Mouse (Mus musculus) left cerebral cortex, adult 8-10 months (tissue): Measurements from ENCODE around the gene Repin1. TPM values are rescaled to one million over a fixed set of nuclear protein-coding genes. Genes with fewer than 3 reads are reported as not detected.
A peak's percentile ranks its signal among the peaks of the same experiment; 100 is the strongest.

Experiments used
- DNase-seq, 2 experiments: peaks; one replicate each; pipeline ENCODE4 v3.0.0; 2022; ENCODE audit warnings: low spot score in 2 of 2
- total RNA-seq, 4 experiments: library from RNA; stranded (reverse); gene quantifications; 2 replicates each; pipeline ENCODE4 v1.2.4; 2022

Gene Repin1
- total RNA-seq, result 10 to 100 TPM; 62.2 to 67.3 (median 64.6) TPM

DNA sequence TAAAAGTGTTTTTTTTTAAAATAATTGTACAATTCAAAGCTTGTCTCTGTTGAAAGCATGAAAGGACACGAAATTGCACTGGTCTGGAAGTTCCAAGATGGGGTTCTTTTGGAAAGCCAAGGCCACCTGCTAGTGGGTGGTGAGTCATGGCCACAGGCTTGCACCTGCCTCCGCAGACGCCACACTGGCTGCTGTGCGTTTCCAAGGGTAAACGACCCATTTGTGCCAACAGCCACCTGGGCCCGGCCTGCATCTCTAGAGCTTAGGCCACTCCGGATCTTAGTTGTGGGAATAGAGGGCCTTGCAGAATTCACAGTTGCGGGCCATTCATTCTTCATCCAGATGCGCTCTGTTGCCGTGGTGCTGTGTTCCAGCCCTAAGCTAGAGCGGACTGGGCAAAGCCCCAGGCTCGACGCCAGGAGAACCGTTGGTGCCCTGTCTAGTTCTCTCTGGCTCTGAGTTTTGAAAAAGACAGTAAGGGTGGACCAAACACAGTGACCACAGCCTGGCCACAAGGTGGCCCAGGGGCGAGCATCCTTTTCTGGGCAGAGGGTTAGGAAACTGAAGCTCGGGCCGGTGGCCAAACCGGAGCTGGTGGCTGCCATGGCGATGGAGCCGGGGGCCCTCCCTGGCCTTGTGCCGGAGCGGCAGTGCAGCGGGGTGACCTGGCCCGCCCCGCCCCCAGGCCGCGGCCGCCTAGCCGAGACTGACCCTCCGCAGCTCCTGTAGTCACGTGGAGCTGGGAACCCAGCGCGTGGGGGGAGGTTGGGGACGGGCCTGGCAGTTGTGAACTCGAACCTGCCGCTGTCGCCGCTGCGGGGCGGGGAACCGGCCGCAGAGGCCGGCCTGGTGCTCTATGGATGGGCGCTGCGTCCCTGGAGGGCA is at the start of gene Repin1, which contains the start of gene Gm44965:
TSS of gene Repin1 (plus strand) at position 726 of the 885 bp plus-strand sequence.
TSS of gene Gm44965 (plus strand) at position 784 of the 885 bp plus-strand sequence.
- peak; percentile 91 to 92 for DNase-seq

DNA sequence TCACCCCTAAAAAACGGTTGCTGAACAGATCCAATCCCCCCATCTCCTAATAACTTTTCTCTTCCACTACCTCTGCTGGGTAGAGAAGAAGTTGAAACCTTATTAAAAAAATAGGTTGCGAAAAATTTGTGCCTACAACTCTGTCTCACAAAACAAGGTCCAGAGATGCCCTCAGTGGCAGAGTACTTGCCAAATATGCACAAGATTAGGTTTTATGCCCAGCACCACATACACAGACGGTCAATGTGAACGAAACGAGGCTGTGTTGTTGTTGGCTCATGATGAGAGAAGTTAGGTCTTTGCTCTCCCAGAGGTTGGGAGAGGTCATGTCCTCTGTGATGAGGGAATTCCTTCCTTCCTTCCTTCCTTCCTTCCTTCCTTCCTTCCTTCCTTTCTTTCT is 48.4 kb upstream of the Repin1 start:
- DNase-seq, result no peak

DNA sequence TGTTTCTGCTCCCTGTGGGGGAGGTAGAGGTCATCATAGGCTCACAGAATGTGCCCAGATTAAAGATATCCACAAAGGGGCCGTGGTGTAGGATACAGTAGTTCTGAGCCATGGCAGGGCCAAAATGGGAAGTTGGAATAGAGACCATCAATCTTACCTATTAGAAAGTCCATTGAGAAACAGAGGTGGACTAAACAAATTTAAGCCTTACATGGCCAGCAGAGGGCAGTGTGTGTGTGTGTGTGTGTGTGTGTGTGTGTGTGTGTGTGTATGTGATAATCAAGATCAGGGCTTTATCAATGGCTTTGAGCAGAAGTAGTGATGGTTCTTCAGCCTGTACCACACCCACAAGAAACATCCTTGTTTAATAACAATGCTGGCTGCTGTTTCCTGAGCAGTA is 47.4 kb upstream of the Repin1 start:
- no peak for DNase-seq

DNA sequence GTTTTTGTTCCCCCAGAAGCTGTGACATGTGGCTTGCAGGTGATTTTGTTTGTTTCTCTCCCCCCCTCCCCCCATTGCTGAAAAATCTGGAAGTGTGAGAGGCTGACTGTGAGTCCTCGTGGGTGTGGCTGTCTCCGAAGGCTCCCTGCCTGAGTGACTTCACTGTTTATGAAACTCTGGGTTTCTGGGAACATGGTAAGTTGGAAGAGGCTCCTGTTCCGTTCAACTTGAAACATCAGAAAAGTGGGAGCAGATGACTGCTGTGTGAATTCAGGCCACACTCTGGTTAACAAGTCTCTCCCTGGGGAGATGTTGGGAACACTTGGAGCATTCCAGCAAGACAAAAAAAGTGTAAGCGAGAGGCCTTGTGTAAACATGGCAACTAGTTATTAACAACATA is 46.8 kb upstream of the Repin1 start:
- no peak for DNase-seq

DNA sequence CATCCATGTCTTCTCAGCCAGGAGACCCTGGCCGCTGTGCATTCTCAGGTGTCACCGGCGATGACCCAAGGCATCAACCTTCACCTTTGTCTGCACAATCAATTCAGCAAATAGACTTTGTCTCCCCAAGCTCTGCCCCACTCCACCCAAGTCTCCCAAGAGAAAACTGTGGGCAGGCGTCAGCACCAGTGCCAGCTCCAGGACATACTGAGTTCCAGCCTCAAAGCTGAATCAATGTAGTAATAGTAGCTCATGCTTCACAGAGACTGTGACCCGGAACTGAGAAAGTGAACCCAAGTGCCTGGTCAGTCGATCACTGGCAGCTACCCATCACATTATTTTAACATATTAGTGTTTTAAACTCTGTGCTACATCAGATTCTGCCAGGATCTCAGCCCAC is 45.4 kb upstream of the Repin1 start:
- DNase-seq, result no peak

DNA sequence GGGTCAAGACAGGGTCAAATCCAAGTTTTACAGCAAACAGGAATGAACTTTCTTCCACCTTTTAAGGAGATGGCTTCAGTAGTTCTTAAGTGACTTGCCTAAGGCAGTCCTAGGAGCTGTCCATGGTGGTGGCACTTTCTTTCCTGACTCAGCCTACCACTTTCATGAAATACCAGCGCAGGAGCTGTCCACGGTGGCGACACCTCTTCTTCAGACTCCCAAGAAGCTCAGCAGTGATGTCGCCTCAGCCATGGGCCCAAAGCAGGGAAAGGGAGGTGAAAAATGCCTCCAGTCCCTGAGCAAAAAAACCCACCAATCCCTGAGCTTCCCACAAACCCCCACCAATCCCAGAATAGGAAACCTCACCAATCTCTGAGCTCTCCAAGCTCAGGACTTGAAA is 40.8 kb upstream of the Repin1 start:
- DNase-seq, result no peak

DNA sequence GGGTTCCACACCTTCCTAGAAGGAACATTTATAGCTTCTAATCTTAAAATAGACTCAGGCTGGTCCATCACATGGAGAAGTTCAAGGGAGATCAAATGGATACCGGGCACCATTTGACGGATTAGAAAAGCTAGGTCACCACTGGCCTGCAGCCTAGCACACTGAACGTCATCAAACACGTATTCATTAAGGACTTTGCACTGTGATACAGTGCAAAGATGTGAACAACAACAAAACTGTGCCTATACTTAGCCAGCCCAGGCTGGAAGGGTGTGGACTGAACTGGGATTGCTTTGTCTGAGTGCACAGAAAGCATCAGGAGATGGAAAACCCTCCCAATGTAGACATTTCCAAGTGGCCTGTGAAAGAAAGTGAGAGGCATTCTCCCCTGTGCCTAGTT is 39.9 kb upstream of the Repin1 start:
- DNase-seq, result no peak

DNA sequence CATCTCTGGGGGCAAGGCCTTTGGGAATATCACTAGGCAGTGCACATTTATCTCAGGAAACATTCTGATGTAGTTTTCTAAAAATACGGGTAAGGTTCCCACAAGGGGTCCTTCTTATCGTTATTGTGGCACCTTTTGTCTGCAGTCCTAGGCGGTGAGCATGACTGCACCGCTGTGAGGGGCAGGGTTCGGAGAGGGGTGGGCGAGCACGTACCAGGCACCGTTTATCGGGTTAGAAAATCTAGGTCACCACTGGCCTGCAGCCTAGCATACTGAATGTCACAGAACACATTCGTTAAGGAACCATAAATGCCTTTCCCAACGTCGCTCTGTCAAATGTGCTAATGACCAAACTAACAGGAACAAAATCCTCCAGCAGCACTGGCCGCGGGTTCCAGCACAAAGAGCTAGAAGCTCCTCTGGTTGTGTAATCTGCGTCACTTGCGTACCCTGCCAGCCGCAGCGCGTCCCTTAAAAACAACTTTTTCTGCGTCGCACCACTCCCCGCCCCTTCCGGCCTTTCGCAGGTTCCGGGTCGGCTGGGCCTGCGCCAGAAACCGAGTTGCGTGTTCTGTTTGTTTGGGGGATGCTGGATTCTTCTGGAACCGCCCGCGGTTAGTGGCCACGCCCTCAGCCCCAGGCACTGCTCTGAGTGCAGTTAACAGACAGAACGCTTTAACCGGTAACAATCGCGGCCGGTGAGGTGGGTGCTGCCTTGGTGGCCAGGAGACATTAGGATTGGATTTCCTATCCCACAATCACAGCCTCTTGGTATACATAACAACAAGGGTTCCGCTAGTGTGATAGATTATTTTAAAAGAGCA is 39.2 kb upstream of the Repin1 start, which contains the start of gene Lrrc61:
TSS of gene Lrrc61 (plus strand) at position 517 of the 824 bp plus-strand sequence.
- peak; percentile 97 to 98 for DNase-seq

DNA sequence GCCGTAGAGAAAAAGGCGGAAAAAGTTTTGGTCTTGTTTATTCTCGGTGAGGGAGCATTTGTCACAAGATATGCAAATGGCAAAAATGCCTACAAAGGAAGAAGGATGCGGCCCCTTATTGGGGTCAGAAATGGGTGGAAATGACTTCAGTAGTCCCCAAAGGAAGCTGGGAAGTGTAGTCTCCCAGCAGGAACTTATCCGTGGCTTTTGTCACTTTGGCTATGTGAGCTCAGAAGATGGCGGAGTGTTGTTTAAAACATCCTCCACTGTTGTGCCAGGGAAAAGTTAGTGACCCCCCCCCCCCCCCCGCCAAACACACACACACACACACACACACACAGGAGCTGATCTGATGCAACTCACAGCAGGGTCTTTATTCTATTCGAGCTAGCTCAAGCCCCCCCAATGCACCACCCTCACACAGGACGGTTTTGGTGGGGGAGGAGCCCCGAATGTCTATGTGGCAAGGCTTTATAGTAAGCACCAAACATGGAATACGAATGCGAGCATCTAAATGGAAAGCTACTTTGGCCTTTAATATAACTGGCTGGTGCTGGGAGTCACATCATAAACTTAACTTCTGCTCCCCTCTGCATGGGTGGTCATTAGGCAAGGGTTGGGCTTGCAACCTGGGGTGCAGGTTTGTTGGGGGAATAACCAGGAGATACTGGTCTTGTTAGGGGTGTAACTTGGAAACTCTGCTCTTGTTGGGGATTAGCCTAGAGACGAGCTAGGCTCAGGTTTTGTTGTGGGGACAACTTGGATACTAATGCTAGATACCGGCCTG is 38.4 kb upstream of the Repin1 start:
- peak; percentile 37 to 71 for DNase-seq

DNA sequence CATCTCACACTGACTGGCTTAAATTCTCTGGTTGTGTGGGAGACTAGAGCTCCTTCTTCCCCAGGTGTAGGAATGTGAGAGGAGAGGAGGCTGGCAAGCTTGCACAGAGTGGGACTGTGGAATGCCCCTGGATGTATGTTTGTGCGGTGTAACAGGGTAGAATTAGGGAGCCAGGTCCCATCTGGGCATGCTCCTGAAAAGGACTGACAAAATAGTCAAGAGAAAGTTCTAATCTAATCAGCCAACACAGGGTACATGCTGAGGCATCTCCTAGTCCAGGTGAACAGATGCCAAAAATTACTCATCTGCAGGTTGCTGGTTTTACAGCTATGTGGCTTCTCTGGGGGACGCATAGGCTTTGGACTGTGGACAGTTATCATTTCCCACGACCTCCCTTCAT is 37.7 kb upstream of the Repin1 start:
- DNase-seq, result no peak

DNA sequence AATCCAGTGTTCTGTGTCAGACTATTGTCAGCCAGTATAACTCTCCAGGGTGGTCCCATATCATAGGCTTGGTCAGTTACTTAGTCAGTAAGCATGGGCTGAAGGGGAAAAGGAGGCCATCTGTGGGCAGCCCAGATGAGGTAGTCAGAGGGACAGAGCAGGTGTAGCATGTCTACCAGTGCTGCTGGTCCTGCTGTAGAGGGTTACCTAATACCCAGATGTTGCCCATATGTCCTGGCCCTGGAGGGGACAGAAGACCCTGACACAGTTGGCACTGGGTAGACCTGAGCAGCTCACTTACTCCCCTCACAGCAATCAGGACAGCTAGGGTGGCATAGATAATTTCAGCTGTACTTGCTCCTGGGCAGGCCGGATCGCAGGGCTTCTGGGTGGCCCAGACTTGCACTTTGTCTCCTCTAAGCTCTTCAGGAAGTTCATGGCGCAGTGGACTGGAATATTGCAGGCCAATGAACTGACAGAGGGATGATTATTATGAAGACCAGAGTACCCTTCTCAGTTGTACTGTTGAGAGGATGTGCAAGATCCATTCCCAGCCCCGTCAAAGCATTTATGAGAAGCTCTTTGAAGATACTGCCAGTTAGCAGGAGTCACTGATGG is 27.9 kb upstream of the Repin1 start:
- DNase-seq, result no peak

DNA sequence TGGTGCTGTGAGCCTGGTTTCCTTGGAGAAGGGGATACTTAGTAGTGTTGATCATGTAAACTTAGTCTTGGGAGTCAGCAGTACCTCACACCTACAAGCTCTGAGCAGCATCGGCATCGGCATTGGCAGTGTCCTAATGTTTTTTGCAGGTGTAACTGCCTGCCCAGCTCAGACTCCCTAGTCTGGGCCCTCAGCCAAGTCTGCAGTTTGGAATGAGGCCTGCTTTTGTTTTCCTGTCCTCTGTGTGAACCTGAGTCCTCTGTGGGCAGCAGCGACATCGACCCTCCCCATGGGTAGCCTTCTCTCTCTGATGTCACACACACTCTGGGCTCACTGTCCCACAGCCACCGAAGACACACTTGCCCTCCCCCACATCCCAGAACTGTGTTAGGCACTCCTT is 27.4 kb upstream of the Repin1 start:
- DNase-seq, result no peak

DNA sequence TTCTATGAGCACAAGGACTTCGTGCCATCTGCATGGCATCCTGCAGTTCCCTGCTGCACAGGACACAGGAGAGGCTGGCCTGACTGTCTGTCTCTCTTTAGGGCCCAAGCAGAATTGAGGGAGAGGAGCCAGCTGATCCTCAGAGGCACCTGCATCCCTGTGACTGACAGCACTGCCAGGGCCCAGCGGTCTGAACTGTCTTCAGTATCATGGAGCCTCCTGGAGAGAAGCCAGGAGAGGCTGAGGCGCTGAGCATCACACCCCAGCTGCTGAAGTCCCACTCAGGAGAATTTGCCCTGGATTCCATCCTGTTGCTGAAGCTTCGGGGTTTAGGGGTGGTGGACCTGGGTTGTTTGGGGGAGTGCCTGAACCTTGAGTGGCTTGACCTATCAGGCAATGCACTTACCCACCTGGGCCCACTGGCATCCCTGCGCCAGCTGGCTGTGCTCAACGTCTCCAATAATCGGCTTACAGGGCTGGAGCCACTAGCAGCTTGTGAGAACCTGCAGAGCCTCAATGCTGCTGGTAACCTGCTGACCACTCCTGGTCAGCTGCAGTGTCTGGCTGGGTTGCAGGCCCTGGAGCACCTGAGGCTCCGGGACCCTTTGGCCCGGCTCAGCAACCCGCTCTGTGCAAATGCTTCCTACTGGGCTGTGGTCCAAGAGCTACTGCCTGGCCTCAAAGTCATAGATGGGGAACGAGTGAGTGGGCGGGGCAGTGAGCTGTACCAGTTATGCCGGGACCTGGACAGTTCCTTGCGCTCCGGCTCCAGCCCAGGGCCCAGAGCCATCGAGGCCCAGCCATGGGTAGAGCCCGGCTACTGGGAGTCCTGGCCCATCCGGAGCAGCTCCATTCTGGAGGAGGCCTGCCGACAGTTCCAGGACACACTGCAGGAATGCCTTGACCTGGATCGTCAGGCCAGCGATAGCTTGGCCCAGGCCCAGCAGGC is 25.4 kb upstream of the Repin1 start:
- no peak for DNase-seq

DNA sequence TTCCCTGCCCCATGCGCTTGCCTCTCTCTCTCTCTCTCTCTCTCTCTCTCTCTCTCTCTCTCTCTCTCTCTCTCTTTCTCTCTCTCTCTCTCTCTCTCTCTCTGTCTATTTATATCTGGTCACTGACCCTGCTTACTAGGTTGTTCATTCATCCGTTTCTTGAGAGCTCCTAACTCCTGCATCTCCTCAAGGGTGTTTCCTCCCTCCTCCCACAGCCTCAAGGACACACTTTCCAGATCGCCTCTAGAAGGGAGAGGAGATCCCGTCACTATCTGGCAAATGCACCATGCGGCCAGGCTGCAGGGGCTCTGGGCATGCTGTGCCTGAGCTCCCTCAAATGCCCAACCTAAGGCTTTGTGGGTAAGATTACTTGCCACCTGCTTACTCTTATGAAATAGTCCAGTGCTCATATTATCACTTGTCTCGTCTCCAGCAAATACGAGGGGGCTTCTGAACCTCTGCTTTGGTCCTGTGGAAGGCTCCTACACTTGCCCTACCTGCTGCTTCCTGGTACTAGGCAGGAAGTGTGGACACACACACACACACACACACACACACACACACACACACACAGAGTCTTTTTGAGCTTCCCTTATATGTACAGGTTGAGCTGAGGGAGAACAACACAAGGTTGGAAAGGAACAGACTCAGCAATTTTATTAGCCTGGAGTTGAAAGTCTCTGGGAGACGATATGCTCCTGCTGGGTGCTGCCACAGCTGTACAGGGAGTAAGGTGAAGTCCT is 24.4 kb upstream of the Repin1 start:
- DNase-seq, result no peak

DNA sequence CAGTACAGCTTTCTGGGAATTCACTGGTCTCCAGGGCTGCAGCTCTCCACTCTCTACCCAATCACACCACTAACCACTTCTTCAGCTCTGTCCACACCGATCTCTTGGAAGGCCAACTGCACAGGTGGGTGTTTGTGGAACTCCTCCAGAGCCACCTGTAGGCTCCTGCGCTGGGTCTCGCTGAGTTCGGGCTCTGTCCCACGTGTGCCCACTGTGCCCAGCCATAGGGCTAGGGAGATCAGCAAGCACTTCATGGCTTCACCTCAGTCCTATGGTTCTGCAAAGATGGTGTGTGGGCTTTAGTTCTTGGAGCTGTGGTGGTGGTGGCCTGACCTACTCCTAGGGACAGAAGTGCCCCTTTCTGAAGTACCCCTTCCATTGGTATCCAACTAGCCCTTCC is 21.7 kb upstream of the Repin1 start:
- no peak for DNase-seq

DNA sequence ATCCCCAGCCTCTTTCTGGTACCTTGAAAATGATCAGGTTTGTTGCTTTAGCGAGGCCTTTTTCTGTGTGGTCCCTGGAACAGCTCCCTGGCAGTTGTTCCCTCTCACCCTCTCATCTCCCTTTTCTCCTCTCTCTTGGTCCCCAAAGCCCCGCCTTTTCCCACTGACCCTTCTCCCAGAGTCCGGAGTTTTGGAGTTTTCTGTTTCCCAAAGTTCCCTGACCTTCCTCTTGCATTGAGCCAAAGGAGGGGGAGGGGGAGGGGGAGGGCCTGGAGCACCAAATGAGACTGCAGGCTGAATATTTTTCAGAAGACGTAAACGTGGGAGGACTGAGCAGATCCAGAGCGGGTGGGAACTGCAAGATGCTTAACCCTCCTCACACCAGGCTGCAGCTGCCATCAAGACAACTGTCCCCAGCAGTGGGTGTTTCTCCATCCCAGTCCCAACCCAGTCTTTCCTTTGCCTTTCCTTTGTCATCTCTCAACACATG is 21.1 kb upstream of the Repin1 start, which contains the start of gene Rarres2:
TSS of gene Rarres2 (minus strand) at position 218 of the 490 bp plus-strand sequence.
- no peak for DNase-seq

DNA sequence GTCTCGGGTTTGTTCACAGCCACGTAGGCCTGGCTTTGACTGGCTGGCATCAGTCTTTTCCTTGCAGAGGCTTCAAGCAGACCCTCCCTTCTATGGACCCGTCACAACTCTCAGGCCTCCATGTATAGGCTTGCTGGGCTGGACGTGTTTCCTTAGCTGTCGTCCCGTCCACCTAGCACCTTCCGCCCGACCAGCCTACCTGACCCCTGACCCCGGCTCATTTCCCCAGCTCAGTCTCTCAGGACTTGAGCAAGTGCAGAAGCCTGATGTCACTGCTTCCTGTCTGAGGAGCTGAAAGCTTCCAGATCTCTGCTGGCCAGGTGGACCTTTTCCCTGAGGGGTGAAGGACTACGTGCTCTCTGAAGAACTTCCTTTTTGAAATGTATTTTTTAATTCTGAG is 20.4 kb upstream of the Repin1 start:
- no peak for DNase-seq

DNA sequence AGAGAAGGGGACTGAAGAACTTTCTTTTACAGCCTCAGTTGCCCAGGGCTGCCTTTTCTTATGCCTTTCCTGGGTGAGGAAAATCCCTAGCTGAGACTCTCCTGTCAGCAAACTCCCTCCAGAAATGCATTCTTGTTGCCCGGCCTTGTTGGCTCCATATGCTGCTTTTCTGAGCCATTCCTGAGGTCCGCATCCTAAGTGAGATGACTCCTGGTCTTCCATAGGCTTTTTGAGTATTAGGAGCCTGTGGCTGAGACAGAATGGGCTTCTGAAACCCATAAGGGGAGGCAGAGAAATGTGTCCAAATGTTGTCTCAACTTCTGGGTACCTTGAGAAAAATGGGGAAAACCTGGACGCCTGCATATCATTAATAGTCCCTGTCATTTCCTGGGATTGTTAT is 19.7 kb upstream of the Repin1 start:
- no peak for DNase-seq

DNA sequence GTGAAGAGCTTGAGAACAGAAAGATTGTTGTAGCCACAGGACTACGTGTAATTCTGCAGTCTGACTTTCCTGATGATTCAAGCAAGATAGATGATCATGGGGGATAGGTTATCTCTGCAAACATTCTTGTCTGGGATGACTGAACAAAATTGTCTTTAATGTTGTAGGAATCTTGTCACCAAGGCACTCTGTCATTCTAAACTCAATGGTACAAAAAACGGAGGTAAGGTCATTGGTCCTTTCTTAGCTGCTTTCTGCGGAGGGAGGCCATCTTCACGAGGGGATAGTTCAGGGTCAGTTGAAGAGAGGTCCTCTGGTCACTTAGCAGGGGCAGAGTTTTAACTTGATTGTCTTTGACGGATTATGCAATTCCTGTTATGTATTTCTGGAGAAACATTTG is 14.9 kb upstream of the Repin1 start:
- DNase-seq, result no peak
